Mouse (Mus musculus): ENCODE data around the gene Nptn. TPM values are rescaled to one million over a fixed set of nuclear protein-coding genes. Genes with fewer than 3 reads are reported as not detected.
"Not testable (repeated sequence)": the region's sequence is repeated elsewhere in the genome, so short reads cannot be mapped to it uniquely, and the experiment has no call there.

Gene Nptn
- total and polyA plus RNA-seq, 2 experiments from 2014 or later, result 236 to 362 TPM

DNA sequence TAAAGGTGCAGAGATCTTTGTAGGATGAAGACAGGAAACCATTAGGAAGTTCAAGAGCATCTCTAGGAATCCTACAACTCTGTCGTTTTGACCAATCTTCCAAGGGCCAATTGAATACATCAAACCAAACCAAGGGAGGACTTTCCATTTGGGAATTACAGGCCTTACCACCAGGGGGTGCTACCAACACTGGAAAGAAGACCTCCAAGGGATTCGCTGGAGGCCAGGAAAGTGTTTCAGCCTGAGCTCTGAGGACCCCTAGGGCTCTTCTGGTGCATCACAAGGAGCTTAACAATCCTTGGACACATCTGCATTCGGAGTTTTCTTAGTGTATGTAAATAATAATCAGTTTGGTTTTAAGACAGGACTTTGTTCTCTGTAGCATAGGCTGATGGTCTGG lies 3.4 kb upstream of the Nptn start:
- WGBS, result 28% methylated on average over 3 of the region's 3 CpGs
- DNase-seq (ENCODE audit: low spot score) (peak; percentile 84), ATAC-seq (ENCODE audit: low FRiP score) (no peak)
- H3K9me3 ChIP-seq (ENCODE audit: low read length), result no peaks in the 10 kb centered on the region
- H3K27me3 ChIP-seq (ENCODE audit: insufficient read depth, low read length), result no peaks in the 10 kb centered on the region
- H3K9ac ChIP-seq (replicated peaks; ENCODE audit: low read length, poor library complexity, severe bottlenecking), result no peak overlapping the region
- H3K4me3 ChIP-seq (ENCODE audit: low read depth, low read length), result no peak overlapping the region
- no peak overlapping the region for H3K27ac ChIP-seq (ENCODE audit: low read depth, low read length)
- peak; percentile 87 for TF ChIP-seq CTCF (IDR thresholded peaks at IDR 0.05)
- no peaks in the 10 kb centered on the region for H3K36me3 ChIP-seq (ENCODE audit: insufficient read depth, low read length)
- no peak overlapping the region for H3K4me2 ChIP-seq (ENCODE audit: low read depth, low read length, poor library complexity, severe bottlenecking)
- H3K4me1 ChIP-seq (ENCODE audit: insufficient read depth, low read length), result peaks cover 3% of the 10 kb centered on the region; the same call in 1 of the 2 replicates

DNA sequence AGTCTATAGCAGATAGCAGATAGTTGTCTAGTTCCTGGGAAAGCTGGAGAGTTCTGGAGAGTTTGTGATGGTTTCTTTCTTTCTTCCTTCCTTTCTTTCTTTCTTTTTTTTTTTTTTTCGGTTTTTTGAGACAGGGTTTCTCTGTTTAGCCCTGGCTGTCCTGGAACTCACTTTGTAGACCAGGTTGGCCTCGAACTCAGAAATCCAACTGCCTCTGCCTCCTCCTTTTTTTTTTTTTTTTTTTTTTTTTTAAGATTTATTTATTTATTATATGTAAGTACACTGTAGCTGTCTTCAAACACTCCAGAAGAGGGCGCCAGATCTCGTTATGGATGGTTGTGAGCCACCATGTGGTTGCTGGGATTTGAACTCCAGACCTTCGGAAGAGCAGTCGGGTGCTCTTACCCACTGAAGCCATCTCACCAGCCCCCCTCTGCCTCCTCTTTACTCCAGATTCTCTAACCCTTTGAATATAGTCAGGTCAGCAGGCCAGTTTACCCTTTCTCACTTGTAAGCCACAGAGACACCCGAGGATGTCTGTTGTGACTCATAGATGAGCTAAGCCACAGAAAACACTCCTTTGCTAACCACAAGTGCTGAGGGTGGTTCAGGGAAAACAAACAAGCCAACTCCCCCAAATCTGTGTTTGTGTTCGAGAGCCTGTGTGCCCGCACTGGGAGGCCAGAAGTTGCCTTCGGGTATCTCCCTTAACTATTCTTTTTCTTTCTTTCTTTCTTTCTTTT lies 1.4 kb upstream of the Nptn start:
- not testable (repeated sequence) for ATAC-seq (ENCODE audit: low FRiP score); H3K36me3 ChIP-seq (ENCODE audit: insufficient read depth, low read length); H3K4me2 ChIP-seq (ENCODE audit: low read depth, low read length, poor library complexity, severe bottlenecking); H3K9me3 ChIP-seq (ENCODE audit: low read length); H3K27ac ChIP-seq (ENCODE audit: low read depth, low read length); H3K4me1 ChIP-seq (ENCODE audit: insufficient read depth, low read length); H3K27me3 ChIP-seq (ENCODE audit: insufficient read depth, low read length); H3K9ac ChIP-seq (replicated peaks; ENCODE audit: low read length, poor library complexity, severe bottlenecking); H3K4me3 ChIP-seq (ENCODE audit: low read depth, low read length); DNase-seq (ENCODE audit: low spot score)
- WGBS, result 83% methylated on average over 10 of the region's 10 CpGs

DNA sequence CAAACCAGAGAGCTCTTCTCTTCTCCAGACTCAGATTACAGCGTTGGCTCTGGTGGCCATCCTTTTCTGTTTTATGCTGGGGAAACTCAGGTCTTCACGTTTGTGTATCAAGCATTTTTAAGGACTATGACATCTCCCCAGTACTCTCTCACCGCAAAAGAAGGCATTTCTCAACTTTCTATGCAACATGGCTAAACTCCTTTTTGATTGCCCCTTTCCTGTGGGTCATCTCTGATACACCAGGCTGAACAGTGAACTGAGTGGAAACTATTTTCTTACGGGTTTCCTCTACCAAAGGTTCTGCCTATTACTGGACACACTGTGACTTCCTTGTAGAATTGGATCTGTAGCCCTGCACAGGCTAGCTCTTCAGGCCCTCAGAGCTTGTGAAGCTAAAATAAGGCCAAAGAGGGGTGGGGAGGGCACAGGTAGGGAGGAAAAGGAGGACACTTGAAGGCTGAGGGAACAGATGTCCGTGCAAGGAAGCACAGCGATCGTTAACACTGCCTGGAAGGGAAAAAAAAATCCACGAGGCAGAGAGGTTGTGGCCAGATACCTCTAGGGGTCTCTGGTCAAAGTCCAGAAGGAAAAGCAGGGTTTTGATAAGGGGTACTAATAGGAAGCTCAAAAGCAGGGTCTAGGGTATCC lies 633 bp upstream of the Nptn start:
- TF ChIP-seq CTCF (IDR thresholded peaks at IDR 0.05), result peak; percentile 26; the same call in 1 of the 2 replicates
- Histone ChIP-seq H3K4me2 (ENCODE audit: low read depth, low read length, poor library complexity, severe bottlenecking) (peak overlapping the region; percentile 65), H3K27me3 (ENCODE audit: insufficient read depth, low read length) (no peaks in the 10 kb centered on the region), H3K36me3 (ENCODE audit: insufficient read depth, low read length) (no peaks in the 10 kb centered on the region), H3K4me3 (ENCODE audit: low read depth, low read length) (peak overlapping the region; percentile 98), H3K27ac (ENCODE audit: low read depth, low read length) (peak overlapping the region; percentile 78), H3K9me3 (ENCODE audit: low read length) (no peaks in the 10 kb centered on the region), H3K4me1 (ENCODE audit: insufficient read depth, low read length) (peaks cover 3% of the 10 kb centered on the region; the same call in 1 of the 2 replicates), H3K9ac (replicated peaks; ENCODE audit: low read length, poor library complexity, severe bottlenecking) (peak overlapping the region; percentile 74)
- WGBS, result 34% methylated on average over 8 of the region's 8 CpGs
- ATAC-seq (ENCODE audit: low FRiP score), result no peak
- DNase-seq (ENCODE audit: low spot score), result no peak

DNA sequence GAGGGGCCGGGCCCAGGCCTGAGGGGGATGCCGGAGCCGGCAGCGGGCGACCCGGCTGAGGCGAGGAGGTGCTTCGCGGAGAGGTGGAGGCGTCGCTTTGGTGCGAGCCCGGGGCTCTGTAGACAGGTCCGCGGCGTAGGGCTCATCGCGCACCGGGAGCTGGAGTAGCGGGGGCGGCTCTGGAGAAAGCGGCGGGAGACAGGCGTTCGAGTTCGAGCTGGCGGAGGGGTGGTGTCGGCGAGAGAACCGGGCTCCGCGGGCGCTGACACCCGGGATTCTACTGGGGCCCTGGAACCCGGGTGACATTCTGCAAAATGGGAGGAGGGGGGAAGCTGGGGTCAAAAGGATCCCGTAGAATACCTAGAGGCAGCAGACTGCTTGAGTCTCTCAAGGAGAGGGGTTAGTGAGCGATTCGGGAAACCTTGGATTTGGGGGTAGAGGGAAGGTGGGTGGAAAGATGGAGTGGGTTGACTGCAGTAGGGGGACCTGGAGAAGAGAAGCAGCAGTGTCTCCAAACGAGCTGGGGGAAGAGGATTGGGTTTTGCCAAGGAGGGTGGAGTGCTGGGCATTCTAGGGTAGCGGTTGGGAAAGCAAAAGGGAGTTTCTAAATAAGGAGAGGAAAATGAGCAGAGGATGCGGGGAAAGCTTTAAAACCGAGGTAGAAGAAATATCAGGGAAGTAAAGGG lies 684 bp downstream of the Nptn start:
- no peak for TF ChIP-seq CTCF (IDR thresholded peaks at IDR 0.05)
- no peaks in the 10 kb centered on the region for H3K36me3 ChIP-seq (ENCODE audit: insufficient read depth, low read length)
- under 1% methylated on average over 42 of the region's 42 CpGs for WGBS
- H3K4me3 ChIP-seq (ENCODE audit: low read depth, low read length), result peak overlapping the region; percentile 98
- H3K9ac ChIP-seq (replicated peaks; ENCODE audit: low read length, poor library complexity, severe bottlenecking), result peak overlapping the region; percentile 98
- H3K9me3 ChIP-seq (ENCODE audit: low read length), result no peaks in the 10 kb centered on the region
- ATAC-seq (ENCODE audit: low FRiP score) (peak; percentile 74), DNase-seq (ENCODE audit: low spot score) (peak; percentile 44)
- H3K27me3 ChIP-seq (ENCODE audit: insufficient read depth, low read length), result no peaks in the 10 kb centered on the region
- H3K4me1 ChIP-seq (ENCODE audit: insufficient read depth, low read length), result peaks cover 3% of the 10 kb centered on the region; the same call in 1 of the 2 replicates
- peak overlapping the region; percentile 99 for H3K27ac ChIP-seq (ENCODE audit: low read depth, low read length)
- peak overlapping the region; percentile 83 for H3K4me2 ChIP-seq (ENCODE audit: low read depth, low read length, poor library complexity, severe bottlenecking)

DNA sequence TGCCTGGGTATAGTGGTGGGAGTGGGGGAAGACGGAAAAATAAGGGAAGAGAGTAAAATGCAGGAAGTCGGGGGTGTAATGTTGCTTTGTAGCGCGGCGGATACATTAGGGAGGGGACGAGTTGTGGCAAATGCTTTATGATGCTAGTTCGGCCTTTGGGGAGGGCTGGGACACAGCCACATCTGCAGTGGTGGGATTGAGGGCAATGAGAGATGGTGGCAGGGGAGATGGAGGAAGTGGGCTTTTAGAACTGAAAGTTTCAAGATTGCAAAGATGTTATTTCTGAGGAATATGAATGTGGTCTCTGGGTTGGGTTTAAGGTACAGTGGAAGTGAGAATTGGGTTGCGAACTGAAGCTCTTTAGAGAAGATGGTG lies 1.2 kb downstream of the Nptn start:
- H3K4me2 ChIP-seq (ENCODE audit: low read depth, low read length, poor library complexity, severe bottlenecking), result peak overlapping the region; percentile 83
- peaks cover 3% of the 10 kb centered on the region; the same call in 1 of the 2 replicates for H3K4me1 ChIP-seq (ENCODE audit: insufficient read depth, low read length)
- no peaks in the 10 kb centered on the region for H3K27me3 ChIP-seq (ENCODE audit: insufficient read depth, low read length)
- ATAC-seq (ENCODE audit: low FRiP score) (no peak), DNase-seq (ENCODE audit: low spot score) (peak; percentile 10)
- WGBS, result 1% methylated on average over 8 of the region's 8 CpGs
- H3K9ac ChIP-seq (replicated peaks; ENCODE audit: low read length, poor library complexity, severe bottlenecking), result peak overlapping the region; percentile 98
- H3K36me3 ChIP-seq (ENCODE audit: insufficient read depth, low read length), result no peaks in the 10 kb centered on the region
- H3K4me3 ChIP-seq (ENCODE audit: low read depth, low read length), result peak overlapping the region; percentile 98
- no peak for TF ChIP-seq CTCF (IDR thresholded peaks at IDR 0.05)
- H3K9me3 ChIP-seq (ENCODE audit: low read length), result no peaks in the 10 kb centered on the region
- H3K27ac ChIP-seq (ENCODE audit: low read depth, low read length), result peak overlapping the region; percentile 99

All from midbrain, postnatal 0 days (tissue).